Mouse (Mus musculus) forebrain, embryonic 16.5 days (tissue): ENCODE measurements around the gene Ankfy1. TPM values are rescaled to one million over a fixed set of nuclear protein-coding genes. Genes with fewer than 3 reads are reported as not detected.
"Not testable (repeated sequence)": the region's sequence is repeated elsewhere in the genome, so short reads cannot be mapped to it uniquely, and the experiment has no call there.

Source experiments
- ATAC-seq: fragments of 200-750 bp; cut with Nextera tagmentation; 2 replicates; pipeline ENCODE4 v1.8.0; 2017; ENCODE audit warnings: mild to moderate bottlenecking, moderate library complexity
- H3K27ac ChIP-seq: fragments of 300-500 bp; sonication (generic); 2 replicates; pipeline ENCODE4 v1.5.1; 2014; ENCODE audit warnings: low read length, control low read depth
- H3K27me3 ChIP-seq: fragments of 300-500 bp; sonication (generic); replicated peaks from 2 replicates; pipeline ENCODE4 v1.6.1; 2014; ENCODE audit warnings: low read length; ENCODE audit not compliant: control insufficient read depth, insufficient read depth
- H3K36me3 ChIP-seq: fragments of 300-500 bp; sonication (generic); 2 replicates; pipeline ENCODE4 v1.6.1; 2014; ENCODE audit not compliant: control insufficient read depth, insufficient read depth
- H3K4me1 ChIP-seq: fragments of 300-500 bp; sonication (generic); replicated peaks from 2 replicates; pipeline ENCODE4 v1.6.1; 2014; ENCODE audit warnings: low read length; ENCODE audit not compliant: control insufficient read depth, insufficient read depth
- H3K4me2 ChIP-seq: fragments of 300-500 bp; sonication (generic); 2 replicates; pipeline ENCODE4 v1.6.1; 2014; ENCODE audit warnings: mild to moderate bottlenecking, low read length, control low read depth
- H3K4me3 ChIP-seq: fragments of 300-500 bp; sonication (generic); replicated peaks from 2 replicates; pipeline ENCODE4 v1.5.1; 2014; ENCODE audit warnings: mild to moderate bottlenecking, low read length, control low read depth
- H3K9ac ChIP-seq: fragments of 300-500 bp; sonication (generic); replicated peaks from 2 replicates; pipeline ENCODE4 v1.6.1; 2014; ENCODE audit warnings: low read depth, low read length, control low read depth
- H3K9me3 ChIP-seq: fragments of 300-500 bp; sonication (generic); 2 replicates; pipeline ENCODE4 v1.6.1; 2016; ENCODE audit warnings: low read length; ENCODE audit not compliant: control insufficient read depth
- WGBS: fragments of 180-500 bp; shearing (Covaris S2); extraction: QIAGEN DNeasy Blood & Tissue Kit; methylation state at CpG from one replicate; pipeline ENCODE4 v1.1.7; 2014; 5-methylcytosine and 5-hydroxymethylcytosine counted together
- polyA plus RNA-seq: library from polyadenylated mRNA; unstranded; fragments of >200 nt; fragmentation: Nextera tagmentation; extraction: Ambion mirVana; gene quantifications from 2 replicates; pipeline ENCODE4 v1.2.1, GENCODE M21; 2015

Gene Ankfy1
- polyA plus RNA-seq, 1 experiment from 2014 or later, result 34.8 TPM

DNA sequence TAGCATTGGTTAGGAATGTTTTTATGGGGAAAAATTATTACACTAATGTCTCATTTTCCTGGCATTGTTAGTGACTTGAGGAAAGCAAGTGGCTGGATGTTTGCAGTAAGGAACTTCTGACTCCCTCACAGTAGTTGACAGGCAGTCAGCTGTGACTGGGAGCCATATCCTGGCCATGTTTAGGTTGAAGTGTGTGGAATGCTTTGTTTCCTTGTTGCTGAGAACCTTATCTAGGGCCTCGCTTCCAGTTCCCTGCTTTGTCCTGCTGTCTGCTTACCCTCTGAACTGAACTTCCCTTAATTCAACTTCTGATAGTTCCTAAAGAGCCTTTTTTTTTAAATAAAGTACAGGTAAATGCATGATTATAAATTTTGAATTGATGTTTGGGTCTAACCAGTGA lies 46.5 kb downstream of the Ankfy1 start:
- H3K9me3 ChIP-seq, result no peaks in the 10 kb centered on the region
- H3K9ac ChIP-seq, result no peak overlapping the region
- no peaks in the 10 kb centered on the region for H3K27me3 ChIP-seq
- peaks cover 20% of the 10 kb centered on the region for H3K36me3 ChIP-seq
- no peak overlapping the region for H3K4me3 ChIP-seq
- no peaks in the 10 kb centered on the region for H3K4me1 ChIP-seq
- ATAC-seq, result no peak
- no peak overlapping the region for H3K4me2 ChIP-seq
- WGBS, result 68% methylated on average over 1 of the region's 1 CpGs
- H3K27ac ChIP-seq, result no peak overlapping the region

GRCm38 (mm10) chr11:72737517-72737916 lies 47.7 kb downstream of the Ankfy1 start:
- H3K4me3 ChIP-seq, H3K27ac ChIP-seq, ATAC-seq, H3K9me3 ChIP-seq, H3K4me2 ChIP-seq, H3K4me1 ChIP-seq, H3K9ac ChIP-seq, H3K27me3 ChIP-seq: not testable (repeated sequence)
- H3K36me3 ChIP-seq, result peaks cover 16% of the 10 kb centered on the region
- WGBS, result 90% methylated on average over 5 of the region's 5 CpGs

GRCm38 (mm10) chr11:72739048-72739447 lies 49.2 kb downstream of the Ankfy1 start:
- H3K4me3 ChIP-seq, result no peak overlapping the region
- WGBS, result 96% methylated on average over 1 of the region's 1 CpGs
- H3K4me1 ChIP-seq, result no peaks in the 10 kb centered on the region
- peaks cover 8% of the 10 kb centered on the region for H3K36me3 ChIP-seq
- no peaks in the 10 kb centered on the region for H3K9me3 ChIP-seq
- ATAC-seq, result no peak
- no peak overlapping the region for H3K9ac ChIP-seq
- H3K27me3 ChIP-seq, result no peaks in the 10 kb centered on the region
- H3K4me2 ChIP-seq, result no peak overlapping the region
- no peak overlapping the region for H3K27ac ChIP-seq

DNA sequence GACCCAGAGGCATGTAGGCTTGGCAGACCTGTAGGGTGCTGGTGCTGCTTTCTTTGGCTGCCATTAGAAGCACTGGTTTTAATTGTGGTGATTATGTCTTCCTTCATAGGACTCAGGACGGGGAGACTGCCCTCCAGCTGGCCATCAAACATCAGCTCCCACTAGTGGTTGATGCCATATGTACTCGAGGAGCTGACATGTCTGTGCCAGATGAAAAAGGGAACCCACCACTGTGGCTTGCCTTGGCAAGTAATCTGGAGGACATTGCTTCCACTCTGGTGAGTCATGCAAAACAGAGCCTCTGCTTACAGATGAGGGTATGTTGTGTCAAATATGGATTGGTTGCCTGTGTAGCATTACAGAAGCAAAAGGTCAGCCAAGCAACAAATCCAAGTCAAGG lies 62.1 kb downstream of the Ankfy1 start:
- Histone ChIP-seq H3K36me3 (peaks cover 49% of the 10 kb centered on the region), H3K4me3 (no peak overlapping the region), H3K9me3 (no peaks in the 10 kb centered on the region), H3K4me2 (no peak overlapping the region), H3K9ac (no peak overlapping the region), H3K27ac (no peak overlapping the region), H3K27me3 (no peaks in the 10 kb centered on the region), H3K4me1 (no peaks in the 10 kb centered on the region)
- no peak for ATAC-seq
- 32% methylated on average over 2 of the region's 2 CpGs for WGBS

- no peak for ATAC-seq
- Histone ChIP-seq H3K4me2 (no peak overlapping the region), H3K9ac (no peak overlapping the region), H3K4me3 (no peak overlapping the region), H3K27ac (no peak overlapping the region), H3K9me3 (no peaks in the 10 kb centered on the region), H3K27me3 (no peaks in the 10 kb centered on the region), H3K4me1 (no peaks in the 10 kb centered on the region), H3K36me3 (peaks cover 58% of the 10 kb centered on the region)
- 94% methylated on average over 5 of the region's 5 CpGs for WGBS
These were observed 68.5 kb downstream of the Ankfy1 start for GRCm38 (mm10) chr11:72758316-72758715.

GRCm38 (mm10) chr11:72759581-72759980 lies 69.8 kb downstream of the Ankfy1 start:
- H3K27me3 ChIP-seq, result no peaks in the 10 kb centered on the region
- H3K4me2 ChIP-seq, result no peak overlapping the region
- peaks cover 56% of the 10 kb centered on the region for H3K36me3 ChIP-seq
- H3K4me1 ChIP-seq, result no peaks in the 10 kb centered on the region
- 98% methylated on average over 6 of the region's 6 CpGs for WGBS
- no peak for ATAC-seq
- H3K9me3 ChIP-seq, result no peaks in the 10 kb centered on the region
- no peak overlapping the region for H3K4me3 ChIP-seq
- H3K27ac ChIP-seq, result no peak overlapping the region
- no peak overlapping the region for H3K9ac ChIP-seq

DNA sequence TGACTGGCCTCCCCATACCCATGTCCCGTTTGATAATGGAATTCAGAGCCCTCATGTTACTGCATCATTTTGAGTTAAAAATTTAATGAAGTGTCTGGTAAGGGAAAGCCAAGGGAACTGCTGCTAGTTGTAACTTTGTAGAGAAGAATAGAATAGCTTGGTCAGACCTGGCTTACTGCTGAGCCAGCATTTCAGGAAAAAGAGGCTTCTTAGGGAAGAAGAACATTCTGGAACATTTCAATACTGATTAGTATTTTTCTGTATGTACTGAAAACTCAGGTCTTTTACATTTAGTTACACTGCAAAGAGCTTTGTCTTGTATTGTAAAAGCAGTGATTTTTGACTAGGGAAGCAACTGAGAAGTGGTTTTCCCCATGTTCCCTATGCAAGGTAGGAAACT lies 71.0 kb downstream of the Ankfy1 start:
- Histone ChIP-seq H3K27ac (no peak overlapping the region), H3K4me2 (no peak overlapping the region), H3K9me3 (no peaks in the 10 kb centered on the region), H3K27me3 (no peaks in the 10 kb centered on the region), H3K36me3 (peaks cover 56% of the 10 kb centered on the region), H3K4me1 (no peaks in the 10 kb centered on the region), H3K9ac (no peak overlapping the region), H3K4me3 (no peak overlapping the region)
- 86% methylated on average over 1 of the region's 1 CpGs for WGBS
- no peak for ATAC-seq

GRCm38 (mm10) chr11:72764270-72764669 lies 74.5 kb downstream of the Ankfy1 start:
- H3K27ac ChIP-seq, result no peak overlapping the region
- no peaks in the 10 kb centered on the region for H3K27me3 ChIP-seq
- no peak overlapping the region for H3K9ac ChIP-seq
- H3K9me3 ChIP-seq, result no peaks in the 10 kb centered on the region
- no peak for ATAC-seq
- no peak overlapping the region for H3K4me3 ChIP-seq
- peaks cover 41% of the 10 kb centered on the region for H3K36me3 ChIP-seq
- no peaks in the 10 kb centered on the region for H3K4me1 ChIP-seq
- WGBS, result 83% methylated on average over 4 of the region's 4 CpGs
- no peak overlapping the region for H3K4me2 ChIP-seq

GRCm38 (mm10) chr11:72767716-72768115 lies 77.9 kb downstream of the Ankfy1 start:
- no peak overlapping the region for H3K4me2 ChIP-seq
- H3K4me3 ChIP-seq, result no peak overlapping the region
- H3K9ac ChIP-seq, result no peak overlapping the region
- H3K27ac ChIP-seq, result no peak overlapping the region
- H3K4me1 ChIP-seq, result no peaks in the 10 kb centered on the region
- no peaks in the 10 kb centered on the region for H3K27me3 ChIP-seq
- ATAC-seq, result no peak
- WGBS, result 95% methylated on average over 8 of the region's 8 CpGs
- peaks cover 22% of the 10 kb centered on the region for H3K36me3 ChIP-seq
- no peaks in the 10 kb centered on the region for H3K9me3 ChIP-seq

DNA sequence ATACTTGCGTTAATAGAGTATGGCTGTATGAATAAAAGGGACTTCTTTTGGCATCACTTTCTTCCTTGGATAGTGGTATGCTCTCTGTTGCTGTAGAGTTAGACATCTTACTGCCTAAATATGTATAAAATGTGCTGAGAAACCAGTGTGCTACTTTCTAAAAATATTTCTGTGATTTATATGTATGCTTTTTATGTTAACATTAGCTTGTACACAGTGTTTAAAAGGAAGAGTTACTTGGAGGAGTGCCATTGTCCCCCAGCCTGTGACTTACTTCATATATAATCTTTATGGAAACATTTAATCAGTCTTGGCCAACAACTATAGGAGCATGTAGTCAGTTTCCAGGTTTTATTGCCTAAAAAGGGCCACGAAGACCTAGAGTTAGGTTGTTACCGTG lies 79.3 kb downstream of the Ankfy1 start:
- no peak overlapping the region for H3K9ac ChIP-seq
- no peaks in the 10 kb centered on the region for H3K4me1 ChIP-seq
- H3K27me3 ChIP-seq, result no peaks in the 10 kb centered on the region
- H3K27ac ChIP-seq, result no peak overlapping the region
- no peak overlapping the region for H3K4me2 ChIP-seq
- H3K9me3 ChIP-seq, result no peaks in the 10 kb centered on the region
- no peak for ATAC-seq
- no peak overlapping the region for H3K4me3 ChIP-seq
- 94% methylated on average over 3 of the region's 3 CpGs for WGBS
- peaks cover 12% of the 10 kb centered on the region for H3K36me3 ChIP-seq
